Mouse (Mus musculus): ENCODE data around the gene Nmnat2. TPM values are rescaled to one million over a fixed set of nuclear protein-coding genes. Genes with fewer than 3 reads are reported as not detected.

Nmnat2 gene
- total RNA-seq, 4 experiments from 2014 or later, result 1.5 to 3.0 (median 2.2) TPM

Other genes with a start within 250 kb of the Nmnat2 start
- not detected for gene Apobec4, start 204.4 kb upstream of the Nmnat2 start, total RNA-seq (2022)
- gene Rgl1, start 188.6 kb upstream of the Nmnat2 start, total RNA-seq (2022), result 10 to 100 TPM; 23.9 to 47.1 (median 32.6) TPM
- 100 to 1,000 TPM in 2 of 4 experiments, 10 to 100 TPM in 2; 83.9 to 107 (median 101) TPM for gene Arpc5, start 188.5 kb upstream of the Nmnat2 start, total RNA-seq (2022)
- gene Ncf2, start 154.8 kb upstream of the Nmnat2 start, total RNA-seq (2022), result 1 to 10 TPM; 4.2 to 9.2 (median 8.3) TPM
- 10 to 100 TPM; 48.2 to 81.5 (median 69.6) TPM for gene Smg7, start 52.3 kb upstream of the Nmnat2 start, total RNA-seq (2022)
- 1 to 10 TPM in 1 of 4 experiments, under 1 TPM in 3; 0.37 to 1.4 (median 0.79) TPM for gene Lamc2, start 231.5 kb downstream of the Nmnat2 start, total RNA-seq (2022)

Data from adrenal gland, adult 8-10 months (tissue).